Mouse (Mus musculus) stomach, embryonic 15.5 days (tissue): ENCODE data around the gene Gm29133. TPM values are rescaled to one million over a fixed set of nuclear protein-coding genes. Genes with fewer than 3 reads are reported as not detected.

ENCODE experiments used
- ATAC-seq: fragments of 200-750 bp; cut with Nextera tagmentation; 2 replicates; pipeline ENCODE4 v1.8.0; 2017; ENCODE audit warnings: low read depth, moderate number of reproducible peaks, moderate TSS enrichment; ENCODE audit not compliant: insufficient read depth, low FRiP score
- H3K27ac ChIP-seq: fragments of 300-500 bp; sonication (generic); 2 replicates; pipeline ENCODE4 v1.5.1; 2015; ENCODE audit warnings: mild to moderate bottlenecking, inconsistent platforms
- H3K27me3 ChIP-seq: fragments of 300-500 bp; sonication (generic); replicated peaks from 2 replicates; pipeline ENCODE4 v1.6.1; 2015; ENCODE audit warnings: inconsistent platforms
- H3K36me3 ChIP-seq: fragments of 300-500 bp; sonication (generic); 2 replicates; pipeline ENCODE4 v1.6.1; 2015; ENCODE audit warnings: inconsistent platforms
- H3K4me1 ChIP-seq: fragments of 300-500 bp; sonication (generic); 2 replicates; pipeline ENCODE4 v1.6.1; 2015; ENCODE audit warnings: inconsistent platforms
- H3K4me2 ChIP-seq: fragments of 300-500 bp; sonication (generic); 2 replicates; pipeline ENCODE4 v1.6.1; 2015; ENCODE audit warnings: mild to moderate bottlenecking, inconsistent platforms
- H3K4me3 ChIP-seq: fragments of 300-500 bp; sonication (generic); replicated peaks from 2 replicates; pipeline ENCODE4 v1.5.1; 2015; ENCODE audit warnings: inconsistent platforms
- H3K9ac ChIP-seq: fragments of 300-500 bp; sonication (generic); 2 replicates; pipeline ENCODE4 v1.6.1; 2015; ENCODE audit warnings: inconsistent platforms
- H3K9me3 ChIP-seq: fragments of 300-500 bp; sonication (generic); 2 replicates; pipeline ENCODE4 v1.6.1; 2016; ENCODE audit warnings: inconsistent platforms
- WGBS: fragments of 180-500 bp; shearing (Covaris S2); methylation state at CpG from one replicate; pipeline ENCODE4 v1.1.7; 2015; 5-methylcytosine and 5-hydroxymethylcytosine counted together
- polyA plus RNA-seq: library from polyadenylated mRNA; unstranded; fragments of >200 nt; fragmentation: Nextera tagmentation; extraction: Ambion mirVana; gene quantifications from 2 replicates; pipeline ENCODE4 v1.2.1, GENCODE M21; 2015

Gm29133 gene
- not detected in 2 replicates for polyA plus RNA-seq

DNA sequence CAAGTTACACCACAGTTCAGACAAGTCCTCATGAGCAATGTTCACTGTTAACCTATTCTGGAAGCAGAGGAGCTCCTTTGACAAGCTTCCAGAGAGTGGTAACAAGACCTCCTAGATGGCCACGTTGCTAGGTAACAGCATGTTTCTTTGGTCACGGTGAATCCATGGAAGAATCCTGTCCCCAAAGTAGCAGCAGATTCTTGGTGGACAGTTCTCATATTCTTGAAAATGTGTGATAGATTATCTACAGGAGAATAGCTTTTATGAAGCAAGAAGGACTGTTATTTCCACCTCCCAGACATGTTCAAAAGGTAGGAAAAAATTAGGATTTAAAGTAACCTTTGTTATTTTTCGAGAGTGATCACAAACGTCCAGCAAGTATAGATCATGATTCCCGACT, at the start of gene Gm29133:
Gene Gm29133 (plus strand): TSS at position 301 of the 400 bp plus-strand sequence.
- Histone ChIP-seq H3K4me1 (no peaks in the 10 kb centered on the region), H3K4me2 (no peak within 1 kb of the TSS), H3K36me3 (no peaks in the 10 kb centered on the region), H3K27ac (no peak within 1 kb of the TSS), H3K4me3 (no peak within 1 kb of the TSS), H3K9me3 (no peaks in the 10 kb centered on the region), H3K9ac (no peak within 1 kb of the TSS), H3K27me3 (no peaks in the 10 kb centered on the region)
- no peak for ATAC-seq
- WGBS = 69% methylated on average over 5 of the region's 5 CpGs

- Histone ChIP-seq H3K4me3 (no peak overlapping the region), H3K9ac (no peak overlapping the region), H3K9me3 (no peaks in the 10 kb centered on the region), H3K4me2 (no peak overlapping the region), H3K27ac (no peak overlapping the region), H3K4me1 (no peaks in the 10 kb centered on the region), H3K36me3 (no peaks in the 10 kb centered on the region), H3K27me3 (no peaks in the 10 kb centered on the region)
- ATAC-seq = no peak
- 80% methylated on average over 3 of the region's 3 CpGs for WGBS
Observed at GRCm38 (mm10) chr3:75699088-75699487, 48.9 kb upstream of the Gm29133 start.

GRCm38 (mm10) chr3:75701336-75701735, 46.7 kb upstream of the Gm29133 start:
- ATAC-seq = no peak
- Histone ChIP-seq H3K4me2 (no peak overlapping the region), H3K27me3 (no peaks in the 10 kb centered on the region), H3K9ac (no peak overlapping the region), H3K4me3 (no peak overlapping the region), H3K4me1 (no peaks in the 10 kb centered on the region), H3K27ac (no peak overlapping the region), H3K9me3 (no peaks in the 10 kb centered on the region), H3K36me3 (no peaks in the 10 kb centered on the region)
- 68% methylated on average over 3 of the region's 3 CpGs for WGBS

- Histone ChIP-seq H3K36me3 (no peaks in the 10 kb centered on the region), H3K4me2 (no peak overlapping the region), H3K4me1 (no peaks in the 10 kb centered on the region), H3K27me3 (no peaks in the 10 kb centered on the region), H3K9me3 (no peaks in the 10 kb centered on the region), H3K9ac (no peak overlapping the region), H3K4me3 (no peak overlapping the region), H3K27ac (no peak overlapping the region)
- ATAC-seq = no peak
- 79% methylated on average over 3 of the region's 3 CpGs for WGBS
Observed at GRCm38 (mm10) chr3:75706536-75706935, 41.5 kb upstream of the Gm29133 start.

DNA sequence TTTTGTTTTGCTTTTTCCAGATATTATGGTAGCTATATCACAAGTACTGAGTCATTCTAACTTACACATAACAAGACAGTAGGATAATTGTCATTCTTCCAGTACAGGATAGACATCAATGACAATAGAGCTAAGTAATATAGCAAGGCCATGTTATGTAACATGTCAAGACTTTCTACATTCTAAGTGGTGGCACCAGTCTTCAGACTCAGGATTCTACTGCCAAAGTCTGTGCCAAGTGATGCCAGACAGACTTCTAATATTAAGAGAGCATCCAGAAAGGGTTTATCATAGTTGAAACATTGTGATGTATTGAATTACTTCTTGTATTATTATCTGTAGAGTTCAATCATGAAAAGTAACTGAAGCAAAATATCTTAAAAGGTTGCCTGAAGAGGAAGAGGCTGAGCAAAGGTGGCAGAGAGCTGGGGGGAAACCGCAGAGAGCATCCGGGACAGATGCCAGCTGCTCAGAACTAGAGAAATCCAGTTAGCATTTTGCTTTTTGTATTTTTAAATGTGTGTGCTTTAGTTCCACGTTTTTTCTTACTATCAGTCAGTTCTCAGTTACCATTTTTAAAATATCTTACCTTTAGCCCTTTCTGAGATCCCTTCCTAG, 34.2 kb upstream of the Gm29133 start:
- H3K9ac ChIP-seq = no peak overlapping the region
- no peak overlapping the region for H3K27ac ChIP-seq
- H3K9me3 ChIP-seq = no peaks in the 10 kb centered on the region
- no peak overlapping the region for H3K4me2 ChIP-seq
- no peaks in the 10 kb centered on the region for H3K27me3 ChIP-seq
- WGBS = 60% methylated on average over 3 of the region's 3 CpGs
- H3K4me3 ChIP-seq = no peak overlapping the region
- no peak for ATAC-seq
- no peaks in the 10 kb centered on the region for H3K4me1 ChIP-seq
- H3K36me3 ChIP-seq = no peaks in the 10 kb centered on the region

GRCm38 (mm10) chr3:75720663-75721062, 27.3 kb upstream of the Gm29133 start:
- no peaks in the 10 kb centered on the region for H3K36me3 ChIP-seq
- no peak overlapping the region for H3K4me3 ChIP-seq
- no peaks in the 10 kb centered on the region for H3K9me3 ChIP-seq
- no peak overlapping the region for H3K27ac ChIP-seq
- H3K4me1 ChIP-seq = no peaks in the 10 kb centered on the region
- H3K9ac ChIP-seq = no peak overlapping the region
- H3K27me3 ChIP-seq = no peaks in the 10 kb centered on the region
- ATAC-seq = no peak
- WGBS = 12% methylated on average over 2 of the region's 2 CpGs
- no peak overlapping the region for H3K4me2 ChIP-seq

DNA sequence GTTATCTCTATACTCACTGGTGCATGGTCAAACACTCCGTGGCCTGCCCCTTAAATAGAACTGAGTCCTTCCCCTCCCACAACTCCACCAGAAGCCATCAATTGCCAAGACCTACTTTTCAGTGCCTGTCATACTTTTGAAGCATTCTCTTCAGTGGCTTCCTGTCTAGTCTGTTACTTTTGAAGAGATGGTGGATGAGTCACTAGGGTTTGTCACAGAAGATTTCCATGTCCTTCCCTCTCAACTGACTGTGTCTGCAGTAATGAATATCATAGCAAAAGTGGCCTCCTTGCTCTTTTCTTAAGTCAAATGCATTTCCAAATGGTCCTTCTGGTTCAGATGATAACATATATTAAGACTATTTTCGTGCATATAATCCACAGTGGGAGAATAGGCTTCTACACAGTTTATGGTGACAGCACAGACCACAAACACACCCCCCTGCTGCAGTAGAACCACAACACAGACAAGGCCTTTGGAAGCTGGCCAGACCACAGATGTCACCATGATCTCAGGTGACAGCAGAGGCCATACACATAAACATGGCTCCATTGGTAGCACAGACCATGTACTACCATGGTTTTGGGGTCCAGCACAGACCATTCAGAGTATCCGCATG, 16.9 kb upstream of the Gm29133 start:
- no peaks in the 10 kb centered on the region for H3K36me3 ChIP-seq
- H3K4me1 ChIP-seq = no peaks in the 10 kb centered on the region
- no peak for ATAC-seq
- H3K9ac ChIP-seq = no peak overlapping the region
- no peak overlapping the region for H3K4me3 ChIP-seq
- no peaks in the 10 kb centered on the region for H3K9me3 ChIP-seq
- 75% methylated on average over 3 of the region's 3 CpGs for WGBS
- H3K4me2 ChIP-seq = no peak overlapping the region
- no peaks in the 10 kb centered on the region for H3K27me3 ChIP-seq
- no peak overlapping the region for H3K27ac ChIP-seq

DNA sequence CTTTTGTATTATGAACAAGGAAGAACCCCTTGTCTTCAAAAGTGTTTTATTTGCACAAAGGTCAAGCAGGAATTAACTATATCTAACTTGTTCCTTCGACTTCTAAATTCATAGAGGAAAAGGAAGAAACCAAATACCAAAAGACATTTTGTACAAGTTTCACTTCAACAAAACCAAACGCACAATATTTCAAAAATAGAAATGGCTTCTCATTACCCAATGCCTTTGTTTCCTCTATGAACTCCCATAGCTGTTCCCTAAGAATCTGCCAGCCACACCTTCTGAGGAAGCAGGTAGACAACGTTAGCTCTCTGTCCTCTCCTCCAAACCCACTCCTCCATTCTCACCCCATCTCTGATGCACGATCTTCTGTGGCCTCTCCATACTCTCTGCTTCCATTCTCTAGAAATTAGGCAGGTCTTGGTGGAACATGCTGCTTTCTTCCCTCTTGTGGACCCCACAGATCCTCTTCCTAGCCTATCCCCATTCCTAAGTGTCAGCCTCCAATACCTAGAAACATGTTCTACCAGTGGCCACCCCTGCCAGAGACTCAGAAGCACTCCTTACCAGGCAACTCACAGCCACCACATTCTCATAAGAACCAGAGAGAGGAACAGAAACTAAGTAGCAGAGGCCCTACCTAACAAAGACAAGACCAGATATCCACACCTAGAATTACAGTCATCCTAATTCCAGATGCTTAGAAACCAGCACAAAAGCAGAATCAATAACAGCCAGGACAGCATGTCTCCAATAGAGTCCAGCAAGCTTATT, 4.1 kb upstream of the Gm29133 start:
- Histone ChIP-seq H3K4me2 (no peak overlapping the region), H3K4me3 (no peak overlapping the region), H3K9ac (no peak overlapping the region), H3K27me3 (no peaks in the 10 kb centered on the region), H3K4me1 (no peaks in the 10 kb centered on the region), H3K9me3 (no peaks in the 10 kb centered on the region), H3K27ac (no peak overlapping the region), H3K36me3 (no peaks in the 10 kb centered on the region)
- 72% methylated on average over 4 of the region's 4 CpGs for WGBS
- no peak for ATAC-seq

DNA sequence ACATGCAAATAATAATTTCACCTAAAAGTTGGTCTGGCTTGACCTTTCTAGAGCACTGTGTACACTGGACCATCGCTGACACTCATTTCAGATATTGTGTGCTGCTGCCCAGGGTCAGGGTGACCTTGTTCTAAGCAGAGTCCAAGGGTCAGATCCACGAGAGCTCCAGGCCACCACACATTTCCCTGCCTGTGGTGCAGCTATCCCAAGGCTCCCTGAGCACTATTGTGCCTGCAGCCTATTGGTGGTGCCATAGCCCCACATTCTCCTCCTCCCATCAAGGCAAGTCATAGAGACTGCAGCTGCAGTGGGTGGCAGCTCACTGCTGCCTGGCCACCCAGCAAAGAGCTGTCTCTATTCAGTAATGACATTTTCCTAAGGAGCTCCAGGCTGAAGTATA, 2.7 kb upstream of the Gm29133 start:
- H3K4me1 ChIP-seq = no peaks in the 10 kb centered on the region
- H3K9ac ChIP-seq = no peak overlapping the region
- no peaks in the 10 kb centered on the region for H3K36me3 ChIP-seq
- 53% methylated on average over 2 of the region's 2 CpGs for WGBS
- no peak overlapping the region for H3K4me2 ChIP-seq
- no peaks in the 10 kb centered on the region for H3K27me3 ChIP-seq
- H3K27ac ChIP-seq = no peak overlapping the region
- H3K4me3 ChIP-seq = no peak overlapping the region
- no peaks in the 10 kb centered on the region for H3K9me3 ChIP-seq
- no peak for ATAC-seq

GRCm38 (mm10) chr3:75763351-75763750, 15.4 kb downstream of the Gm29133 start:
- ATAC-seq = no peak
- WGBS = 34% methylated on average over 2 of the region's 2 CpGs
- no peak overlapping the region for H3K4me3 ChIP-seq
- H3K4me2 ChIP-seq = no peak overlapping the region
- H3K9ac ChIP-seq = no peak overlapping the region
- no peaks in the 10 kb centered on the region for H3K36me3 ChIP-seq
- H3K27me3 ChIP-seq = no peaks in the 10 kb centered on the region
- H3K9me3 ChIP-seq = no peaks in the 10 kb centered on the region
- H3K27ac ChIP-seq = no peak overlapping the region
- no peaks in the 10 kb centered on the region for H3K4me1 ChIP-seq

DNA sequence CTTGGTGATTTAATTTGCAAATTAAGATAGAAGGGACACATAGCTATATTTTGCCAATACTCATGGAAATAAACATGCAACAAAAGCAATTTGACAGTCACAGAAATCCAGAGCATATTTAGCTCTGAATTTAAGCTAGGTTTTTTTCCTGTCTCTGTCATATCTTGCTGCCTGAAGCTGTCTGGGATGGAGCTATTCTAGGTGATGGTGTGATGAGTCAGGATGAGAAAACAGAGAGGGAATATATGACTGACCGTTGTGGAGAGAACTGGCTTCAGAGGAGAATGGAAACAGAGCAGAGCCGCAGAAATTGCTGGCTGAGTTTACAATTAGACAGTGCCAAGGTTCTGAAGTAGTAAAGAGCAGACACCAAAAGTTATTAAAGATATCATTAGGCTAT, 26.3 kb downstream of the Gm29133 start:
- Histone ChIP-seq H3K4me3 (no peak overlapping the region), H3K27me3 (no peaks in the 10 kb centered on the region), H3K9me3 (no peaks in the 10 kb centered on the region), H3K36me3 (no peaks in the 10 kb centered on the region), H3K9ac (no peak overlapping the region), H3K27ac (no peak overlapping the region), H3K4me2 (no peak overlapping the region), H3K4me1 (no peaks in the 10 kb centered on the region)
- 75% methylated on average over 2 of the region's 2 CpGs for WGBS
- no peak for ATAC-seq

GRCm38 (mm10) chr3:75808001-75808400, 60.0 kb downstream of the Gm29133 start:
- Histone ChIP-seq H3K4me3 (no peak overlapping the region), H3K9ac (no peak overlapping the region), H3K9me3 (no peaks in the 10 kb centered on the region), H3K4me1 (no peaks in the 10 kb centered on the region), H3K27me3 (no peaks in the 10 kb centered on the region), H3K27ac (no peak overlapping the region), H3K36me3 (no peaks in the 10 kb centered on the region), H3K4me2 (no peak overlapping the region)
- no peak for ATAC-seq
